Mouse (Mus musculus) brain, embryonic 14.5 days (tissue): ENCODE measurements at regions not wholly inside any gene's neighbourhood (a gene's known extent, or its start where the extent isn't known, plus 50 kb on each side); places are given as distances from the start of the nearest gene placed in this dataset.

ENCODE experiments used
- DNase-seq: peaks from one replicate; pipeline ENCODE4 v3.0.0-alpha.2; 2011; ENCODE audit warnings: low read depth
- CTCF ChIP-seq: fragments of 200-500 bp; IDR thresholded peaks from 2 replicates; pipeline ENCODE4 v1.5.1; 2012; ENCODE audit warnings: inconsistent platforms, mild to moderate bottlenecking, moderate library complexity, borderline replicate concordance; ENCODE audit not compliant: insufficient read depth, insufficient read length; ENCODE audit errors: extremely low read depth
- POLR2A ChIP-seq: fragments of 200-500 bp; IDR thresholded peaks from 2 replicates; pipeline ENCODE4 v1.6.1; 2012; ENCODE audit warnings: mild to moderate bottlenecking, inconsistent platforms, borderline replicate concordance; ENCODE audit not compliant: poor library complexity, insufficient read depth, insufficient read length, severe bottlenecking; ENCODE audit errors: extremely low read depth

GRCm38 (mm10) chr3:53334051-53334450 lies 129.1 kb downstream of the Nhlrc3 start:
- TF ChIP-seq POLR2A (no peak), CTCF (no peak)
- DNase-seq: peak; percentile 13

GRCm38 (mm10) chr3:53329528-53329927 lies 133.6 kb downstream of the Nhlrc3 start:
- peak; percentile 48 for DNase-seq
- TF ChIP-seq CTCF (peak; percentile 54; the same call in 1 of the 2 replicates), POLR2A (no peak)

- peak; percentile 35 for DNase-seq
- no peak for TF ChIP-seq CTCF
- TF ChIP-seq POLR2A: no peak
Measured at GRCm38 (mm10) chr3:53327424-53327823, 135.7 kb downstream of the Nhlrc3 start.

- TF ChIP-seq POLR2A: no peak
- TF ChIP-seq CTCF: no peak
- DNase-seq: peak; percentile 54
Measured at GRCm38 (mm10) chr3:53326967-53327366, 136.2 kb downstream of the Nhlrc3 start.

GRCm38 (mm10) chr3:53325080-53325479 lies 138.1 kb downstream of the Nhlrc3 start:
- TF ChIP-seq CTCF (no peak), POLR2A (no peak)

GRCm38 (mm10) chr3:53324386-53324785 lies 138.7 kb downstream of the Nhlrc3 start:
- TF ChIP-seq CTCF: no peak
- no peak for TF ChIP-seq POLR2A
- DNase-seq: peak; percentile 82

More at GRCm38 (mm10) chr3:53325080-53325479, 138.1 kb downstream of the Nhlrc3 start:
- DNase-seq: no peak

GRCm38 (mm10) chr3:53315449-53315848 lies 147.7 kb downstream of the Nhlrc3 start:
- TF ChIP-seq CTCF (no peak), POLR2A (no peak)

More at GRCm38 (mm10) chr3:53315449-53315848, 147.7 kb downstream of the Nhlrc3 start:
- peak; percentile 37 for DNase-seq
